Mouse (Mus musculus) R1 (cell line): ENCODE results near the gene Flot2.

ENCODE experiments used
- DNase-seq: peaks from one replicate; pipeline ENCODE4 v3.0.0-alpha.2; 2018; ENCODE audit warnings: low read depth, low spot score

Gene Flot2

GRCm38 (mm10) chr11:78059833-78060757 lies 22.4 kb downstream of the Flot2 start:
- peak; percentile 53 for DNase-seq

GRCm38 (mm10) chr11:78062563-78062962 lies 24.8 kb downstream of the Flot2 start:
- no peak for DNase-seq

DNA sequence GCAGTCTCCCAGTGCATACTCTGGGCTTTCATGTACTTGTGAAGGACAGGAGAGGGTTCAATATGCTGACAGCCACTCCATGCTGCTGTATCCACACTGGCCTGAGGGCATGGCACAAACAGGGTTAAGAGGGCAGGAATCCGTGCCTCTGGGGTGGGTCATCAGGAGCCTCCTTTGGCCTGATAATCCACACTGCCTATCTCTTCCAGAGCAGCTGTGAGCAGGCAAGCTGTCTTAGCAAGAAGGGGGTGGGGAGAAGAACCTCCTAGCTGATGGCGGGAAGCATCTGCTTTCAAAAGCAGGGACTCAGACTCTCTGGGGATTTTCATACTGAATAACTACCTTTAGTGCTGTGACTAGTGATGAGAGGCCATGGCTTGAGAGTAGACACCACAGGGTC lies 28.2 kb downstream of the Flot2 start:
- DNase-seq: no peak

DNA sequence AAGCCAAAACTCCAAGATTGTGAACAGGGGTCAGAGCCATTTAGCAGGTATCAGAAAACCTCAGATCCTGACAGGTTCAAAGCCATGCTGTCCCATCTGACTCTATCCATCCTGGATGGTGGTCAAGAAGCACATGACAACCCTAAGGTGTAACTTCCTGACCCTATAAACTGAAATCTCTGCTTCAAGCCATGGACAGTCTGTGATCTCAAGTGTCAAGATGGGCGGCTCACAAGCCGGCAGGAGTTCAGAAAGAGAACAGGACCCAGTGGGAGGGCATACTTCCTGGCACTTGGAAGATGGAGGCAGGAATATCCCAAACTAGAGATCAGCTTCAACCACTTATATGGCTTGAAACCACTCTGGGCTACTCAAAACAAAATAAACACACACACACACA lies 28.9 kb downstream of the Flot2 start:
- no peak for DNase-seq

DNA sequence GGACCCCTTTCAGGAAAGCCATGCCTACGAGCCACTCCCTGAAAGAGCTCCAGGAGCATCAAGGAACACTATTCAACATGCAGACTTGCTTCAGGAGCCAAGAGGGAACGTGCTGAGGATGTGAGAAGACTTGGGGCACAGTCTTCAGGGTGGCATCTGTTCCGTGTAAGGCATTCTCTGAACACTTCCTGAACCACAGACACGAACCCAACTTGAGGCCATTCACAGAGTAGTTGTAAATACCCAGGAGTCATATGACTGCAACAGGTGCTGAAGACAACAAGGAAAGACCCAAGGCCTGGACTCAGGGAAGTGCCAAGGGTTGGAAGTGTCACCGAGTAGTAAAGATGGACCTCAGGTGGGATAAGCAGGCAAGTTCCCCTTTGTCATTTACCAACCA lies 29.8 kb downstream of the Flot2 start:
- no peak for DNase-seq

DNA sequence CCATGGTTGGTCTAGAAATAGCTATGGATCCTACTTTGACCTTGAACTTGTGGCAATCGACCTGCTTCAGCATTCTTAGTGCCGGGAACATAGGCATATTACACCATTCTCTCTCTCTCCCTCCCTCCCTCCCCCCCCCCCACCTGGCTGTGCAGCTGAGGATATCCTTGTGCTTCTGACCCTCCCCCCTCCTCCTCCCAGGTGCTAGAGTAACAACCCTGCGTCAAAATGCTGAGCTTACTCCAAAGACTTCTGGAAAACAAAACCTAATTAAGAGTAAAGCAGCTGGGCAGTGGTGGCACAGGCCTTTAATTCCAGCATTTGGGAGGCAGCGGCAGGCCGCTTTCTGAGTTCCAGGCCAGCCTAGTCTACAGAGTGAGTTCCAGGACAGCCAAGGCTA lies 31.4 kb downstream of the Flot2 start:
- DNase-seq: no peak

- DNase-seq: no peak
Measured at GRCm38 (mm10) chr11:78069646-78070045, 31.9 kb downstream of the Flot2 start.

DNA sequence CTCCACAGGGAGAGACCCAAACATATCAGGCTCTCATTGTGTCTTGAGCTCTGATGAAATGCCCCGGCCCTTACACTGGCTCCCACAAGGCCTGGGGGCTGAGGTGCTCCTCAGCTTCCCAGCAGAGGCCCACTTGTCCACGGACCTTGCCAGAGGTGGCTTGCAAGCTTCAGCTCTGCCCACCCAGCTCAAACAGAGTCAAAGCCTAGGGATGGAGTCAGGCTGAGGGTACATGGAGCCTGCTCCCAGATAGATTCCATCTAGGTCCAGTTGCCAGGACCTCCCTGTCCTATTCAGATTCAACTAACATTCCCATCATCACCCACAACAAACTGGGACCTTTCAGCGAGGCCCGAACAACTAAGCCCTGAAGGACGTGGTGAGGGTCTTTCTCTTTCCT lies 34.2 kb downstream of the Flot2 start:
- no peak for DNase-seq

- DNase-seq: peak; percentile 78
Measured at GRCm38 (mm10) chr11:78072425-78073130, 34.8 kb downstream of the Flot2 start.

DNA sequence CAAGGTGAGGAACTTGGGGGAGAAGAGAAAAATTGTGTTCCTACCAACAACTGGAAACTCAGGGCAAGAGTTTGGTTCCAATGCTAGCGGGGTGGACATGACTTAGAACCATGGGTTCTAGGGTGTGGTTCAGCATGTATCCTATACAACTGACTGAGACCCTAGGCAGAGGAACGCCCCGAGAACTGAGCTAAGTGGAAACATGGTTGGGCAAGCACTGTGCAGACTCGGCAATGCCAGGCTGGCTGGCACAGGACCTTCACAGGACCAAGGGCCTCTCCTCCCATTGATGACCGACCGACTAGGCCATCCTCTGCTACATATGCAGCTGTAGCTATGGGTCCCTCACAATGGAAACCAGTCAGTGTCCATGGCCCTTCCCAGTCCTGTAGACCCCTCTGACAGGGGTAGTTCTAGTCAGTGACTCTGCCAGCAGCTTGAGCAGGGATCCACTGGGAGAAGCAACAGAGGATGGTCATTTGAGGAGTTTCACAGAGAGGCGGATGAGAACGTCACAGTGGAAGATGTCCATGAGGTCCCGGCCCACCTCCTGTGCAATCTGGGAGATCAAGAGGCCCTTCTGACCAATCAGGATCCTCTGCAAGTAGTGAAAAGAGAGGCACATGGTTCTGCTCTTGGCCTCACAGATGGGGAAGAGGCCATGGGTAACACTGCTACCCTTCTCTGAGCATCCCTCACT lies 36.0 kb downstream of the Flot2 start:
- no peak for DNase-seq

GRCm38 (mm10) chr11:78074277-78074652 lies 36.5 kb downstream of the Flot2 start:
- DNase-seq: no peak

- DNase-seq: no peak
Measured at GRCm38 (mm10) chr11:78074666-78075065, 36.9 kb downstream of the Flot2 start.

GRCm38 (mm10) chr11:78079961-78080921 lies 42.5 kb downstream of the Flot2 start, which contains the start of gene Eral1:
Gene Eral1, minus strand, starts transcription at chr11:78080383.
- DNase-seq: peak; percentile 94

- no peak for DNase-seq
Measured at GRCm38 (mm10) chr11:78083595-78083994, 45.9 kb downstream of the Flot2 start.

DNA sequence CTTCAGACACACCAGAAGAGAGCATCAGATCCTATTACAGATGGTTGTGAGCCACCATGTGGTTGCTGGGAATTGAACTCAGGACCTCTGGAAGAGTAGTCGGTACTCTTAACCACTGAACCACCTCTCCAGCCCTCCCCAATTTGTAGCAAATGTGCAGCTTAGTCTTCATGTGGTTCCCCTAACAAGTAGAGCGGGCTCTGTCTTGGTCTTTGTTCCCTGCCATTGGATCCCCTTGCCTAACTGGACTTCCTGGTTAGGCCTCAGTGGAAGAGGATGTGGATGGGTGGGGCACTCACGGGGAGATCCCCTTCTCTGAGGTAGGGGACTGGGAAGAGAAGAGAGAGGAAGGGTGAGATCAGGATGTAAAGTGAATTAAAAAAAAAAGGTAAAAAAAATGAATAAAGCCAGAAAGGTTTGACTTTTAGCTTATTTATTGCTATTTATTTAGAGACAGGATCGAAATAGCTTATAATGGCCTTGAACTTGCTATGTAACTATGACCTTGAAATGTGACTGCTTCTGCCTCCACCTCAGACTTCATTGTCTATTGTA lies 49.3 kb downstream of the Flot2 start:
- peak; percentile 60 for DNase-seq

DNA sequence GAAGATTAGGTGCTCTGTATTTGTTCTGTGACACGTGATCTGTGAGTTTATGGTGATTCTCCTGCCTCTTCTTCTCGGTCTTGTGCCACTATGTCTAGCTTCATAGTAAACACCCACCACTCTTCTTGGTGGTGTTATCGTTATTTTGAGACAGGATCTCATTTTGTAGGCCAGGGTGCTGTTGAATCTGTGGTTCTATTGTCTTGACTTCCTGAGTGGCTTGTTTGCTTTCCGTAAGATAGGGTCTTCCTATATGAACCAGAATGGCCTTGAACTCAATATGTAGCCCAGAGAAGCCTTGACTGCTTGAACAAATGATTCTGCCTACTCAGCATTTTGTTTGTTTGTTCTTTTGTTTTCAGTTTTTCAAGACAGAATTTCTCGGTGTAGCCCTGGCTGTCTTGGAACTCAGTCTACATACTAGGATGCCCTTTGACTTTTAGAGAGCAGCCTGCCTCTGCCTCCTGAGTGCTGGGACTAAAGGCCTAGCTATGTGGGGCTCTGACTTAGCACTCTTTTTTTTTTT lies 50.1 kb downstream of the Flot2 start:
- DNase-seq: no peak

DNA sequence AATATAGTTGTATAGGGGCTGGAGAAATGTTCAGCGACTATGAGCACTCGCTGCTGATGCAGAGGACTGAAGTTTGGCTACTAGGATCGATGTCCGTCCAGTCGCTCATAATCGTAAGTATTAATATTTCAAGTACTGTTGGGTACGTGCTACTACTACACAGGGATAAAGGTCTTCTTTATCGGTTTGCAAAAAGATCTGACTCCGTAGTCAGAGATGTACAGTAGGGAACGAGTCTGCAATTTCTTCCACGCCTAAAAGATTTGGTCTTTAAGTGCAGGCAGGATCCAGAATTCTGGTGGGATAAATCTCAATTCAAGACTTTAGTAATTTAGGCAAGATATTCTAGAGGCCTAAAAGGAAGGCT lies 56.4 kb downstream of the Flot2 start:
- no peak for DNase-seq

GRCm38 (mm10) chr11:78094504-78095143 lies 56.9 kb downstream of the Flot2 start, which contains the start of gene Fam222b:
Gene Fam222b, plus strand, starts transcription at chr11:78094660.
- DNase-seq: peak; percentile 90

DNA sequence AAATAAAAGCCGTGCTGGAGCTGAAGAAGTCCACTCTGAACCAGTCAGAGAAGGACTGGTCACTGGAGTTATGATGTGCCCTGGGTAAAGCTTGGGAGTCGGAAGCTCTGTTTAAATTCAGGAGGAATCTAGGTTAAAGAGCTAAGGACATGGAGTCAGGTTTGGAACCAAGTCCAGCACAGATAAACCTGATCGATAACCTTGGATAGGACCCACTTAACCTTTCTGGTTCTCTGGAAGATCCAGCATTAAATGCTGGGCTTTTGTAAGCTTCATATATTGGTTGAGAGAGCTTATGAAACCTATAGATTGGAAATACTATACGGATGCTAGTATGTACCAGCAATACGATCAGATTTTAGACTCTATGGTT lies 57.4 kb downstream of the Flot2 start:
- DNase-seq: no peak

DNA sequence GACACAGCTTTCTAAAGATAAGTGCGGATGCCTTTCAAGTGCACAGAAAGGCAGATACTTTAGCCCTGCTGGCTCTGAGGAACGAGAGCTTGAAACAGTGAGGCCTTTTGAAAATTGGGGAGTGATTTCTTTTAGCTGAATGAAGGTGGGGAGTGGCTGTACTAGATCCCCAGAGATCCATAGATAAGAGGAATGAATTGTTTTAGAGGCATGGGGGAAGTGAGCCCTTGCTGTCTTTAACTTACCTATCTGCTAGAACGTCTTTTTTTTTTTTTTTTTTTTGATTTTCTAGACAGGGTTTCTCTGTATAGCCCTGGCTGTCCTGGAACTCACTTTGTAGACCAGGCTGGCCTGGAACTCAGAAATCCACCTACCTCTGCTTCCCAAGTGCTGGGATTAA lies 59.3 kb downstream of the Flot2 start:
- no peak for DNase-seq
